Mouse (Mus musculus): Measurements from ENCODE around the gene Mgll. TPM values are rescaled to one million over a fixed set of nuclear protein-coding genes. Genes with fewer than 3 reads are reported as not detected.
A peak's percentile ranks its signal among the peaks of the same experiment; 100 is the strongest.

Mgll gene
- polyA plus RNA-seq, 1 experiment, result not detected

GRCm38 (mm10) chr6:88760935-88761635 lies 36.9 kb downstream of the Mgll start:
- Histone ChIP-seq H3K4me1 (ENCODE audit: control insufficient read depth, insufficient read depth, low read length) (peaks cover 55% of the 10 kb centered on the region), H3K27ac (ENCODE audit: insufficient read depth, low read depth, low read length) (peak overlapping the region; percentile 22; the same call in 1 of the 2 replicates), H3K4me3 (ENCODE audit: insufficient read depth, low read depth, low read length) (no peak overlapping the region)
- 62% methylated on average over 17 of the region's 17 CpGs for WGBS
- TF ChIP-seq CTCF (IDR thresholded peaks at IDR 0.05; ENCODE audit: insufficient read depth, low read depth, low read length) (0 out of 2 replicates have a peak, but pooled peaks have one; percentile 5), POLR2A (IDR thresholded peaks at IDR 0.05; ENCODE audit: insufficient read depth, low read depth, low read length) (no peak)

- 80% methylated on average over 17 of the region's 17 CpGs for WGBS
- Histone ChIP-seq H3K4me1 (ENCODE audit: control insufficient read depth, insufficient read depth, low read length) (peaks cover 54% of the 10 kb centered on the region), H3K27ac (ENCODE audit: insufficient read depth, low read depth, low read length) (peak overlapping the region; percentile 22; the same call in 1 of the 2 replicates), H3K4me3 (ENCODE audit: insufficient read depth, low read depth, low read length) (no peak overlapping the region)
- TF ChIP-seq POLR2A (IDR thresholded peaks at IDR 0.05; ENCODE audit: insufficient read depth, low read depth, low read length) (no peak), CTCF (IDR thresholded peaks at IDR 0.05; ENCODE audit: insufficient read depth, low read depth, low read length) (no peak)
These were observed 37.6 kb downstream of the Mgll start for GRCm38 (mm10) chr6:88761684-88762439.

GRCm38 (mm10) chr6:88762440-88763196 lies 38.4 kb downstream of the Mgll start:
- 85% methylated on average over 13 of the region's 13 CpGs for WGBS
- Histone ChIP-seq H3K27ac (ENCODE audit: insufficient read depth, low read depth, low read length) (no peak overlapping the region), H3K4me3 (ENCODE audit: insufficient read depth, low read depth, low read length) (no peak overlapping the region), H3K4me1 (ENCODE audit: control insufficient read depth, insufficient read depth, low read length) (peaks cover 55% of the 10 kb centered on the region)
- TF ChIP-seq POLR2A (IDR thresholded peaks at IDR 0.05; ENCODE audit: insufficient read depth, low read depth, low read length) (no peak), CTCF (IDR thresholded peaks at IDR 0.05; ENCODE audit: insufficient read depth, low read depth, low read length) (no peak)

- TF ChIP-seq CTCF (IDR thresholded peaks at IDR 0.05; ENCODE audit: insufficient read depth, low read depth, low read length) (no peak), POLR2A (IDR thresholded peaks at IDR 0.05; ENCODE audit: insufficient read depth, low read depth, low read length) (no peak)
- Histone ChIP-seq H3K4me1 (ENCODE audit: control insufficient read depth, insufficient read depth, low read length) (peaks cover 49% of the 10 kb centered on the region), H3K27ac (ENCODE audit: insufficient read depth, low read depth, low read length) (no peak overlapping the region), H3K4me3 (ENCODE audit: insufficient read depth, low read depth, low read length) (no peak overlapping the region)
- 75% methylated on average over 3 of the region's 3 CpGs for WGBS
These were observed 39.4 kb downstream of the Mgll start for GRCm38 (mm10) chr6:88763518-88764077.

GRCm38 (mm10) chr6:88764281-88764680 lies 40.1 kb downstream of the Mgll start:
- Histone ChIP-seq H3K4me3 (ENCODE audit: insufficient read depth, low read depth, low read length) (no peak overlapping the region), H3K27ac (ENCODE audit: insufficient read depth, low read depth, low read length) (peak overlapping the region; percentile 71), H3K4me1 (ENCODE audit: control insufficient read depth, insufficient read depth, low read length) (peaks cover 45% of the 10 kb centered on the region)
- no peak for TF ChIP-seq POLR2A (IDR thresholded peaks at IDR 0.05; ENCODE audit: insufficient read depth, low read depth, low read length)
- TF ChIP-seq CTCF (IDR thresholded peaks at IDR 0.05; ENCODE audit: insufficient read depth, low read depth, low read length), result no peak
- WGBS, result 57% methylated on average over 4 of the region's 4 CpGs

- TF ChIP-seq CTCF (IDR thresholded peaks at IDR 0.05; ENCODE audit: insufficient read depth, low read depth, low read length) (no peak), POLR2A (IDR thresholded peaks at IDR 0.05; ENCODE audit: insufficient read depth, low read depth, low read length) (no peak)
- WGBS, result 81% methylated on average over 4 of the region's 4 CpGs
These were observed 43.5 kb downstream of the Mgll start for GRCm38 (mm10) chr6:88767740-88768139.

GRCm38 (mm10) chr6:88769723-88770122 lies 45.5 kb downstream of the Mgll start:
- Histone ChIP-seq H3K27ac (ENCODE audit: insufficient read depth, low read depth, low read length) (no peak overlapping the region), H3K4me1 (ENCODE audit: control insufficient read depth, insufficient read depth, low read length) (peaks cover 34% of the 10 kb centered on the region), H3K4me3 (ENCODE audit: insufficient read depth, low read depth, low read length) (no peak overlapping the region)
- TF ChIP-seq POLR2A (IDR thresholded peaks at IDR 0.05; ENCODE audit: insufficient read depth, low read depth, low read length) (no peak), CTCF (IDR thresholded peaks at IDR 0.05; ENCODE audit: insufficient read depth, low read depth, low read length) (no peak)
- 80% methylated on average over 6 of the region's 6 CpGs for WGBS

More at GRCm38 (mm10) chr6:88767740-88768139, 43.5 kb downstream of the Mgll start:
- Histone ChIP-seq H3K4me1 (ENCODE audit: control insufficient read depth, insufficient read depth, low read length) (peaks cover 30% of the 10 kb centered on the region), H3K4me3 (ENCODE audit: insufficient read depth, low read depth, low read length) (no peak overlapping the region), H3K27ac (ENCODE audit: insufficient read depth, low read depth, low read length) (no peak overlapping the region)

GRCm38 (mm10) chr6:88770300-88770904 lies 46.2 kb downstream of the Mgll start:
- H3K4me1 ChIP-seq (ENCODE audit: control insufficient read depth, insufficient read depth, low read length), result peaks cover 40% of the 10 kb centered on the region
- TF ChIP-seq POLR2A (IDR thresholded peaks at IDR 0.05; ENCODE audit: insufficient read depth, low read depth, low read length) (no peak), CTCF (IDR thresholded peaks at IDR 0.05; ENCODE audit: insufficient read depth, low read depth, low read length) (no peak)
- 58% methylated on average over 17 of the region's 17 CpGs for WGBS
- H3K27ac ChIP-seq (ENCODE audit: insufficient read depth, low read depth, low read length), result no peak overlapping the region
- H3K4me3 ChIP-seq (ENCODE audit: insufficient read depth, low read depth, low read length), result no peak overlapping the region

Data from olfactory bulb, adult 2 months (tissue).